8 mouse cellular contexts compared by ENCODE assay signal in the genomic region with DNA sequence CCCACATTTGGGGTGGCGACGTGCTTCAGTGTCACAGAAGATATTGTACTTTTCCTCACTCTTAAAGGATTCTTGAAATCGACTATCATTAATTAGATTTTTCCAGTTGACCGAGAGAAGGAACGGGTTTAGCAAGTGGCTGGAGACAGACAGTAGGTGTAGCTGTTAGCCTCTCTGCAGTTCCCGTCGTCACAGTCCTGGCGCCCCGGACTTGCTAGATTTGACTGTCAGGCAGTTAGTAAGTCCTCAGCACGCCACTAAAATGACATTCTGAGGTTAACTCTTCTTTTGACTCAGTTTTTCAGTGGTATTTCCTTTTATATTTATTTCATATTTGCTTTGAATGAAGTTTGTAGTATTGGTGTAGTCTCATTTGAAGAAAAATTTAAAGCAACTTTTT. TPM values are rescaled to one million over a fixed set of nuclear protein-coding genes. Genes with fewer than 3 reads are reported as not detected.
A peak's percentile ranks its signal among the peaks of the same experiment; 100 is the strongest.
DNase-seq lines count a peak whose midpoint lies in the region; ATAC-seq and TF ChIP-seq lines count a peak whose summit lies in the region.

No protein-coding gene starts in this region.

- H3K9ac ChIP-seq in MEL (ENCODE audit: control insufficient read depth, low read depth, low read length, poor library complexity, severe bottlenecking) = no peak overlapping the region
- peak overlapping the region; percentile 96 for H3K9ac ChIP-seq in embryonic facial prominence, embryonic 14.5 days (ENCODE audit: low read depth, low read length)
- no peak overlapping the region for H3K9ac ChIP-seq in lung, postnatal 0 days (replicated peaks; ENCODE audit: low read depth)

- H3K4me3 ChIP-seq in MEL (ENCODE audit: control insufficient read depth in 1 of 2, insufficient read depth in 1 of 2, low read depth in 2 of 2, low read length in 2 of 2) = no peak overlapping the region; a peak in 1 of 4 replicates
- peak overlapping the region; percentile 84 for H3K4me3 ChIP-seq in embryonic facial prominence, embryonic 14.5 days (ENCODE audit: low read depth, low read length)
- peak overlapping the region; percentile 96 for H3K4me3 ChIP-seq in hindbrain, embryonic 10.5 days
- no peak overlapping the region; the same call in 1 of the 2 replicates for H3K4me3 ChIP-seq in lung, postnatal 0 days (ENCODE audit: low read depth, low read length)

- peak overlapping the region; percentile 69 for H3K4me2 ChIP-seq in embryonic facial prominence, embryonic 14.5 days (ENCODE audit: low read depth, low read length)
- H3K4me2 ChIP-seq in lung, postnatal 0 days (replicated peaks; ENCODE audit: low read depth, low read length) = peak overlapping the region; percentile 98

- ATAC-seq in embryonic facial prominence, embryonic 14.5 days (ENCODE audit: low read depth) = no peak
- ATAC-seq in lung, postnatal 0 days = no peak

- TF ChIP-seq RAD21 in MEL (IDR thresholded peaks at IDR 0.05; ENCODE audit: low read depth, low read length) = peak; percentile 18

- DNase-seq in 3T3-L1 (ENCODE audit: low read depth, low spot score) = peak; percentile 35
- DNase-seq in MEL (ENCODE audit: low read depth, low spot score) = no peak
- DNase-seq in embryonic facial prominence, embryonic 14.5 days (ENCODE audit: low spot score) = peak; percentile 62
- peak; percentile 30 for DNase-seq in hindbrain, embryonic 10.5 days (ENCODE audit: low spot score)
- peak; percentile 39 for DNase-seq in layer of hippocampus, adult 9-10 months (ENCODE audit: low spot score)
- DNase-seq in lung, postnatal 0 days (ENCODE audit: low spot score) = peak; percentile 71
- peak; percentile 26 for DNase-seq in right cerebral cortex, postnatal 25 days
- no peak for DNase-seq in ovary, postnatal 14 days (ENCODE audit: low spot score)

- peaks cover 21 to 45% of the 10 kb centered on the region in 2 experiments for H3K4me1 ChIP-seq in MEL (ENCODE audit: control insufficient read depth in 1 of 2, insufficient read depth in 2 of 2, low read length in 2 of 2)
- H3K4me1 ChIP-seq in embryonic facial prominence, embryonic 14.5 days (ENCODE audit: control insufficient read depth, insufficient read depth, low read length) = peaks cover 13% of the 10 kb centered on the region; the same call in 1 of the 2 replicates
- H3K4me1 ChIP-seq in hindbrain, embryonic 10.5 days (replicated peaks) = peaks cover 53% of the 10 kb centered on the region
- peaks cover 10% of the 10 kb centered on the region for H3K4me1 ChIP-seq in lung, postnatal 0 days (ENCODE audit: insufficient read depth, low read depth, low read length)

- no peaks in the 10 kb centered on the region for H3K27me3 ChIP-seq in MEL (ENCODE audit: control insufficient read depth in 1 of 2, insufficient read depth in 2 of 2, low read length in 2 of 2)
- H3K27me3 ChIP-seq in embryonic facial prominence, embryonic 14.5 days (replicated peaks; ENCODE audit: control insufficient read depth, insufficient read depth, low read length) = no peaks in the 10 kb centered on the region
- H3K27me3 ChIP-seq in hindbrain, embryonic 10.5 days (ENCODE audit: insufficient read depth, poor library complexity, severe bottlenecking) = no peaks in the 10 kb centered on the region
- no peaks in the 10 kb centered on the region for H3K27me3 ChIP-seq in lung, postnatal 0 days (replicated peaks; ENCODE audit: insufficient read depth, low read length)

- peaks cover 40% of the 10 kb centered on the region for H3K79me2 ChIP-seq in MEL (ENCODE audit: control insufficient read depth, insufficient read depth, low read length, poor library complexity)

- peaks cover 2 to 44% of the 10 kb centered on the region in 2 experiments for H3K36me3 ChIP-seq in MEL (ENCODE audit: control insufficient read depth in 1 of 2, insufficient read depth in 2 of 2, low read length in 2 of 2)
- no peaks in the 10 kb centered on the region for H3K36me3 ChIP-seq in embryonic facial prominence, embryonic 14.5 days (ENCODE audit: control insufficient read depth, insufficient read depth, low read length)
- peaks cover 9% of the 10 kb centered on the region; the same call in 1 of the 2 replicates for H3K36me3 ChIP-seq in hindbrain, embryonic 10.5 days
- no peaks in the 10 kb centered on the region for H3K36me3 ChIP-seq in lung, postnatal 0 days (ENCODE audit: insufficient read depth, low read length)

- no peak overlapping the region for H3K27ac ChIP-seq in MEL (ENCODE audit: control insufficient read depth, low read depth, low read length)
- no peak overlapping the region; the same call in 1 of the 2 replicates for H3K27ac ChIP-seq in embryonic facial prominence, embryonic 14.5 days (replicated peaks; ENCODE audit: low read depth, low read length)
- H3K27ac ChIP-seq in hindbrain, embryonic 10.5 days = no peak overlapping the region
- no peak overlapping the region for H3K27ac ChIP-seq in lung, postnatal 0 days (ENCODE audit: low read length)

- H3K9me3 ChIP-seq in MEL (replicated peaks; ENCODE audit: insufficient read depth, low read length) = no peaks in the 10 kb centered on the region
- no peaks in the 10 kb centered on the region for H3K9me3 ChIP-seq in embryonic facial prominence, embryonic 14.5 days (ENCODE audit: control insufficient read depth, low read length)
- H3K9me3 ChIP-seq in hindbrain, embryonic 10.5 days = no peaks in the 10 kb centered on the region
- no peaks in the 10 kb centered on the region for H3K9me3 ChIP-seq in lung, postnatal 0 days (ENCODE audit: low read length)

- 22% methylated on average over 10 of the region's 10 CpGs for WGBS in embryonic facial prominence, embryonic 14.5 days
- 31% methylated on average over 10 of the region's 10 CpGs for WGBS in hindbrain, embryonic 10.5 days
- 26% methylated on average over 10 of the region's 10 CpGs for WGBS in lung, postnatal 0 days

- no peak for TF ChIP-seq CTCF in MEL (IDR thresholded peaks at IDR 0.05 in 2 of 3, conservative IDR thresholded peaks at IDR 0.05 in 1 of 3; ENCODE audit: control insufficient read depth in 1 of 3, insufficient read depth in 1 of 3, low read depth in 2 of 3, low read length in 3 of 3, poor library complexity in 1 of 3, severe bottlenecking in 1 of 3)
- TF ChIP-seq CTCF in lung, postnatal 0 days (IDR thresholded peaks at IDR 0.05) = peak; percentile 64

- no peak for TF ChIP-seq POLR2A in MEL (IDR thresholded peaks at IDR 0.05; ENCODE audit: control insufficient read depth in 1 of 2, insufficient read depth in 1 of 2, low read depth in 1 of 2, low read length in 2 of 2, poor library complexity in 1 of 2)

- no peak for TF ChIP-seq EP300 in MEL (IDR thresholded peaks at IDR 0.05; ENCODE audit: low read depth in 1 of 2, low read length in 2 of 2)
- no peak for TF ChIP-seq EP300 in lung, postnatal 0 days (IDR thresholded peaks at IDR 0.05)

TF ChIP-seq in MEL, 35 proteins besides CTCF, POLR2A, EP300 and RAD21:
- TF ChIP-seq GABPA (IDR thresholded peaks at IDR 0.05; ENCODE audit: low read depth, low read length) = no peak
- TF ChIP-seq KAT2A (conservative IDR thresholded peaks at IDR 0.05; ENCODE audit: low read depth, low read length) = no peak
- TF ChIP-seq TBP (IDR thresholded peaks at IDR 0.05; ENCODE audit: low read depth, low read length) = no peak
- no peak for TF ChIP-seq ETS1 (IDR thresholded peaks at IDR 0.05; ENCODE audit: low read depth, low read length)
- TF ChIP-seq MAZ (IDR thresholded peaks at IDR 0.05; ENCODE audit: low read depth, low read length) = no peak
- no peak for TF ChIP-seq SIN3A (IDR thresholded peaks at IDR 0.05; ENCODE audit: low read length)
- no peak for TF ChIP-seq GATA1 (IDR thresholded peaks at IDR 0.05; ENCODE audit: low read depth, low read length)
- TF ChIP-seq MYB (IDR thresholded peaks at IDR 0.05; ENCODE audit: low read depth, low read length) = no peak
- no peak for TF ChIP-seq E2F4 (IDR thresholded peaks at IDR 0.05; ENCODE audit: borderline replicate concordance, low read depth, low read length)
- no peak for TF ChIP-seq TCF12 (IDR thresholded peaks at IDR 0.05; ENCODE audit: low read depth, low read length)
- TF ChIP-seq MXI1 (IDR thresholded peaks at IDR 0.05; ENCODE audit: low read depth, low read length) = no peak
- no peak for TF ChIP-seq TAL1 (IDR thresholded peaks at IDR 0.05; ENCODE audit: low read length)
- TF ChIP-seq USF2 (IDR thresholded peaks at IDR 0.05; ENCODE audit: borderline replicate concordance in 1 of 2, insufficient read depth in 1 of 2, low read depth in 1 of 2, low read length in 2 of 2) = no peak
- no peak for TF ChIP-seq ELF1 (IDR thresholded peaks at IDR 0.05; ENCODE audit: low read depth, low read length)
- TF ChIP-seq NRF1 (IDR thresholded peaks at IDR 0.05; ENCODE audit: insufficient read depth, low read depth, low read length, poor library complexity, severe bottlenecking) = no peak
- no peak for TF ChIP-seq CHD2 (IDR thresholded peaks at IDR 0.05; ENCODE audit: low read length)
- TF ChIP-seq BHLHE40 (IDR thresholded peaks at IDR 0.05; ENCODE audit: borderline replicate concordance, low read depth, low read length) = no peak
TF ChIP-seq in MEL: peak in this region for 0.

RNA-seq across cellular contexts. Expression of gene Sipa1l1, which starts 2.5 kb away (rescaled TPM):
- total RNA-seq in MEL (2012; rRNA removed) = 18.1 and 30.1 TPM in 2 replicates
- polyA plus RNA-seq in MEL (2012; ENCODE audit: insufficient read depth in 1 of 2, insufficient read length in 2 of 2, low read depth in 1 of 2, low replicate concordance in 2 of 2, missing spikeins in 1 of 2) = 10 to 100 TPM; 19.3 to 42.7 TPM
- 23.8 and 24.2 TPM in 2 replicates for polyA plus RNA-seq in embryonic facial prominence, embryonic 14.5 days (2014; fragmentation: Nextera tagmentation; extraction: Ambion mirVana)
- 26.0 and 30.2 TPM in 2 replicates for polyA plus RNA-seq in hindbrain, embryonic 10.5 days (2016; fragmentation: Nextera tagmentation; extraction: Ambion mirVana)
- 10.2 and 11.7 TPM in 2 replicates for polyA plus RNA-seq in lung, postnatal 0 days (2015; fragmentation: Nextera tagmentation; extraction: Ambion mirVana)

Comparison
In these comparisons a context has a peak if more than half of its experiments do, and no peak if none do; other contexts are left out.
1. DNase-seq: peak in 3T3-L1 (single experiment), embryonic facial prominence, embryonic 14.5 days (single experiment), hindbrain, embryonic 10.5 days (single experiment), layer of hippocampus, adult 9-10 months (single experiment), lung, postnatal 0 days (single experiment) and right cerebral cortex, postnatal 25 days (single experiment); none in MEL (single experiment) and ovary, postnatal 14 days (single experiment).
2. H3K4me3 ChIP-seq: peak in embryonic facial prominence, embryonic 14.5 days (single experiment) and hindbrain, embryonic 10.5 days (single experiment); none in MEL (0 of 2) and lung, postnatal 0 days (single experiment).